Mouse (Mus musculus): ENCODE data around the gene Mif.
"Not testable (repeated sequence)": the region's sequence is repeated elsewhere in the genome, so short reads cannot be mapped to it uniquely, and the experiment has no call there.

Mif gene

GRCm38 (mm10) chr10:75859786-75860470, at the start of gene Mif:
Mif (minus strand) TSS chr10:75860240.
- peak; percentile 92 for DNase-seq (ENCODE audit: low read depth, low spot score)

GRCm38 (mm10) chr10:75906882-75907281, 46.8 kb upstream of the Mif start:
- no peak for DNase-seq (ENCODE audit: low read depth, low spot score)

- no peak for DNase-seq (ENCODE audit: low read depth, low spot score)
Measured at GRCm38 (mm10) chr10:75904391-75904790, 44.4 kb upstream of the Mif start.

- DNase-seq (ENCODE audit: low read depth, low spot score): no peak
Measured at GRCm38 (mm10) chr10:75898846-75899245, 38.8 kb upstream of the Mif start.

GRCm38 (mm10) chr10:75898039-75898564, 38.1 kb upstream of the Mif start:
- no peak for DNase-seq (ENCODE audit: low read depth, low spot score)

- peak; percentile 61 for DNase-seq (ENCODE audit: low read depth, low spot score)
Measured at GRCm38 (mm10) chr10:75897373-75897772, 37.3 kb upstream of the Mif start.

- no peak for DNase-seq (ENCODE audit: low read depth, low spot score)
Measured at GRCm38 (mm10) chr10:75896208-75896607, 36.2 kb upstream of the Mif start.

- DNase-seq (ENCODE audit: low read depth, low spot score): no peak
Measured at GRCm38 (mm10) chr10:75895730-75896129, 35.7 kb upstream of the Mif start.

- DNase-seq (ENCODE audit: low read depth, low spot score): no peak
Measured at GRCm38 (mm10) chr10:75894601-75895000, 34.6 kb upstream of the Mif start.

- DNase-seq (ENCODE audit: low read depth, low spot score): peak; percentile 94
Measured at GRCm38 (mm10) chr10:75893089-75893750, 33.2 kb upstream of the Mif start, which contains the start of gene Derl3. Derl3 (plus strand) TSS chr10:75893413.

GRCm38 (mm10) chr10:75889406-75890153, 29.5 kb upstream of the Mif start:
- no peak for DNase-seq (ENCODE audit: low read depth, low spot score)

GRCm38 (mm10) chr10:75887504-75887903, 27.5 kb upstream of the Mif start:
- not testable (repeated sequence) for DNase-seq (ENCODE audit: low read depth, low spot score)

- DNase-seq (ENCODE audit: low read depth, low spot score): no peak
Measured at GRCm38 (mm10) chr10:75884742-75885141, 24.7 kb upstream of the Mif start.

GRCm38 (mm10) chr10:75883232-75883552, 23.2 kb upstream of the Mif start:
- peak; percentile 58 for DNase-seq (ENCODE audit: low read depth, low spot score)

GRCm38 (mm10) chr10:75882433-75883231, 22.6 kb upstream of the Mif start:
- no peak for DNase-seq (ENCODE audit: low read depth, low spot score)

GRCm38 (mm10) chr10:75881578-75882432, 21.8 kb upstream of the Mif start:
- no peak for DNase-seq (ENCODE audit: low read depth, low spot score)

- no peak for DNase-seq (ENCODE audit: low read depth, low spot score)
Measured at GRCm38 (mm10) chr10:75880771-75881577, 20.9 kb upstream of the Mif start.

GRCm38 (mm10) chr10:75880351-75880750, 20.3 kb upstream of the Mif start:
- DNase-seq (ENCODE audit: low read depth, low spot score): no peak

GRCm38 (mm10) chr10:75878836-75879235, 18.8 kb upstream of the Mif start:
- DNase-seq (ENCODE audit: low read depth, low spot score): no peak
